Mouse (Mus musculus) C2C12 (cell line): ENCODE results near the gene Frat1.

ENCODE experiments used
- CTCF ChIP-seq: IDR thresholded peaks from one replicate; pipeline ENCODE4 v1.5.1; 2011; ENCODE audit not compliant: control insufficient read depth, insufficient read depth, insufficient read length
- FOSL1 ChIP-seq: IDR thresholded peaks from one replicate; pipeline ENCODE4 v1.8.0; 2011; ENCODE audit warnings: mild to moderate bottlenecking, low read length; ENCODE audit not compliant: poor library complexity, insufficient read depth, severe bottlenecking
- MAX ChIP-seq: IDR thresholded peaks from one replicate; pipeline ENCODE4 v1.6.1; 2011; ENCODE audit warnings: mild to moderate bottlenecking, control low read depth
- MYOD1 ChIP-seq: IDR thresholded peaks from one replicate; pipeline ENCODE4 v1.6.1; 2011; ENCODE audit warnings: low read depth; ENCODE audit not compliant: control insufficient read depth, insufficient read length
- MYOG ChIP-seq: IDR thresholded peaks from one replicate; pipeline ENCODE4 v1.6.1; 2011; ENCODE audit not compliant: control insufficient read depth, insufficient read length; ENCODE audit errors: extremely low read depth
- USF1 ChIP-seq: IDR thresholded peaks from one replicate; pipeline ENCODE4 v1.6.1; 2011; ENCODE audit warnings: low read depth, mild to moderate bottlenecking, control low read depth, moderate library complexity

DNA sequence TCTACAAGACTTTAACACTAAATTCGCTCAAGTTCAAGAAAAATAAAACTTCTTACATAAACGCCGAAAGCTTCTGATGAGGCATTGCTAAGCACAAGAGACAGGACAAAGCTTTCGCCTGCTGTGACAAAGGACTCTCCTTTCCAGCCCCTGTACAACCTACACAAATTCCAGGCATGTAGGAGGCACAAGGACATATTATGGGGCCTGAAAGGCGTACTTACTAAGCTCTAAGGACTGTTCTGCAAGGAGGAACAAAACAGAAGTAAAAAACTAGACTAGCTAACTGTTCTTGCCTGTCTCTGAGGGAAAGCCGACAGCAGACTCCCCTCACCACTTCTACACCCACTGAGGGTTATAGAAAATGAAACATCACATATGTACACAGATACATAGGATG is 34.9 kb upstream of the Frat1 start:
- TF ChIP-seq CTCF (no peak), USF1 (no peak), MAX (no peak), FOSL1 (no peak), MYOD1 (no peak), MYOG (no peak)
